Mouse (Mus musculus) heart, postnatal 0 days (tissue): ENCODE results near the gene Fes.

Experiments
- CTCF ChIP-seq: IDR thresholded peaks from 2 replicates; pipeline ENCODE4 v1.5.1; 2016; ENCODE audit warnings: antibody characterized with exemption, control low read depth, low read depth
- EP300 ChIP-seq: IDR thresholded peaks from 2 replicates; pipeline ENCODE4 v1.6.1; 2016; ENCODE audit warnings: antibody characterized with exemption, low read depth

GRCm38 (mm10) chr7:80360435-80360834 lies 27.3 kb downstream of the Fes start:
- TF ChIP-seq CTCF (no peak), EP300 (no peak)
